Comparison of ENCODE assay signal across 7 mouse cellular contexts in the genomic region with DNA sequence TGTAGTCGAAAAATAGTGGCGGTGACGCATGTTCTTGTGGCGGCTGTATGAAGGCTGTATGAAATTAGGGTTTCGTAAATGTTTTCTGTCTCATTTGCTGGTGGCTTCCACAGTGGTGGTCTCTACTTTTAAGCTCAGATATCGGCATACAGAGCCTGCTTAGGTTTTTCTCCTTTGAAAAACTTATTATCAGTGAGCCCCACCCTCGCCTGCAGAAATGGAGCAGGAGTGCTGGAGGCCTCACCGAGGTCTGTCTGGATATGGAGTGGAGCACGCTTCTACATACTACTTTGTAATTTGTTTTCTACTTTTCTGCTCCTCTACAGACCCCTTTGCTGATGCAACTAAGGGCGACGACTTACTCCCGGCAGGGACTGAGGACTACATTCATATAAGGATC. TPM values are rescaled to one million over a fixed set of nuclear protein-coding genes. Genes with fewer than 3 reads are reported as not detected.
DNase-seq lines count a peak whose midpoint lies in the region; ATAC-seq lines count a peak whose summit lies in the region.

No protein-coding gene starts in this region.

- H3K9ac ChIP-seq in lung, embryonic 16.5 days (ENCODE audit: low read length) = peak overlapping the region; percentile 99
- peak overlapping the region; percentile 100 for H3K9ac ChIP-seq in forebrain, embryonic 13.5 days
- peak overlapping the region; percentile 99 for H3K9ac ChIP-seq in liver, embryonic 11.5 days (ENCODE audit: low read depth, low read length)
- H3K9ac ChIP-seq in stomach, embryonic 16.5 days (ENCODE audit: low read length) = peak overlapping the region; percentile 99

- WGBS in lung, embryonic 16.5 days = 60% methylated on average over 12 of the region's 12 CpGs
- WGBS in forebrain, embryonic 13.5 days = 67% methylated on average over 12 of the region's 12 CpGs
- WGBS in liver, embryonic 11.5 days = 73% methylated on average over 12 of the region's 12 CpGs
- WGBS in stomach, embryonic 16.5 days = 57% methylated on average over 12 of the region's 12 CpGs

- no peak for DNase-seq in lung, postnatal 25 days (ENCODE audit: low spot score)
- DNase-seq in liver, embryonic 11.5 days (ENCODE audit: low spot score) = no peak
- no peak for DNase-seq in urinary bladder, postnatal 25 days (ENCODE audit: low spot score)
- no peak for DNase-seq in left cerebral cortex, adult 11 months (ENCODE audit: low spot score)

- peak overlapping the region; percentile 79 for H3K4me2 ChIP-seq in lung, embryonic 16.5 days (ENCODE audit: low read depth, low read length)
- peak overlapping the region; percentile 93 for H3K4me2 ChIP-seq in forebrain, embryonic 13.5 days
- peak overlapping the region; percentile 95 for H3K4me2 ChIP-seq in liver, embryonic 11.5 days
- peak overlapping the region; percentile 84 for H3K4me2 ChIP-seq in stomach, embryonic 16.5 days (ENCODE audit: low read depth, low read length)

- no peak for ATAC-seq in lung, embryonic 16.5 days (ENCODE audit: low read depth)
- no peak for ATAC-seq in forebrain, embryonic 13.5 days
- peak; percentile 35; the same call in 1 of the 2 replicates for ATAC-seq in liver, embryonic 11.5 days (replicated peaks; ENCODE audit: low FRiP score)
- ATAC-seq in stomach, embryonic 16.5 days (ENCODE audit: insufficient read depth, low FRiP score) = no peak

- peaks cover 9% of the 10 kb centered on the region for H3K4me1 ChIP-seq in lung, embryonic 16.5 days (replicated peaks; ENCODE audit: control insufficient read depth, insufficient read depth, low read length)
- peaks cover 28% of the 10 kb centered on the region for H3K4me1 ChIP-seq in forebrain, embryonic 13.5 days
- peaks cover 9% of the 10 kb centered on the region; the same call in 1 of the 2 replicates for H3K4me1 ChIP-seq in liver, embryonic 11.5 days (replicated peaks; ENCODE audit: control insufficient read depth, insufficient read depth, low read length)
- peaks cover 9% of the 10 kb centered on the region for H3K4me1 ChIP-seq in stomach, embryonic 16.5 days (ENCODE audit: control insufficient read depth, insufficient read depth, low read length)

- H3K36me3 ChIP-seq in lung, embryonic 16.5 days (ENCODE audit: control insufficient read depth, insufficient read depth, low read length) = peaks cover 11% of the 10 kb centered on the region; the same call in 1 of the 2 replicates
- H3K36me3 ChIP-seq in forebrain, embryonic 13.5 days (ENCODE audit: poor library complexity, severe bottlenecking) = peaks cover 35% of the 10 kb centered on the region
- peaks cover 22% of the 10 kb centered on the region for H3K36me3 ChIP-seq in liver, embryonic 11.5 days (ENCODE audit: control insufficient read depth, insufficient read depth, low read length)
- H3K36me3 ChIP-seq in stomach, embryonic 16.5 days (ENCODE audit: control insufficient read depth, insufficient read depth, low read length) = peaks cover 17% of the 10 kb centered on the region

- H3K27ac ChIP-seq in lung, embryonic 16.5 days (ENCODE audit: low read length) = no peak overlapping the region
- H3K27ac ChIP-seq in forebrain, embryonic 13.5 days = peak overlapping the region; percentile 37; the same call in 1 of the 2 replicates
- H3K27ac ChIP-seq in liver, embryonic 11.5 days (ENCODE audit: low read depth, low read length) = peak overlapping the region; percentile 97
- peak overlapping the region; percentile 51; the same call in 1 of the 2 replicates for H3K27ac ChIP-seq in stomach, embryonic 16.5 days (ENCODE audit: low read length)

- no peaks in the 10 kb centered on the region for H3K27me3 ChIP-seq in lung, embryonic 16.5 days (ENCODE audit: control insufficient read depth, insufficient read depth, low read depth, low read length)
- no peaks in the 10 kb centered on the region for H3K27me3 ChIP-seq in forebrain, embryonic 13.5 days
- H3K27me3 ChIP-seq in liver, embryonic 11.5 days (replicated peaks; ENCODE audit: control insufficient read depth, insufficient read depth, low read length) = no peaks in the 10 kb centered on the region
- H3K27me3 ChIP-seq in stomach, embryonic 16.5 days (ENCODE audit: control insufficient read depth, insufficient read depth, low read length) = no peaks in the 10 kb centered on the region

- H3K9me3 ChIP-seq in lung, embryonic 16.5 days (ENCODE audit: control insufficient read depth, low read length) = no peaks in the 10 kb centered on the region
- H3K9me3 ChIP-seq in forebrain, embryonic 13.5 days (replicated peaks) = no peaks in the 10 kb centered on the region
- no peaks in the 10 kb centered on the region for H3K9me3 ChIP-seq in liver, embryonic 11.5 days (ENCODE audit: control insufficient read depth, low read length)
- H3K9me3 ChIP-seq in stomach, embryonic 16.5 days (replicated peaks; ENCODE audit: control insufficient read depth, low read length) = no peaks in the 10 kb centered on the region

- peak overlapping the region; percentile 94 for H3K4me3 ChIP-seq in lung, embryonic 16.5 days (ENCODE audit: low read length)
- H3K4me3 ChIP-seq in forebrain, embryonic 13.5 days = peak overlapping the region; percentile 96
- H3K4me3 ChIP-seq in liver, embryonic 11.5 days (ENCODE audit: low read depth, low read length) = peak overlapping the region; percentile 99
- H3K4me3 ChIP-seq in stomach, embryonic 16.5 days (replicated peaks; ENCODE audit: low read length) = peak overlapping the region; percentile 100

RNA-seq across cellular contexts. Expression of a gene that starts 1.7 kb away (rescaled TPM):
- polyA plus RNA-seq in lung, embryonic 16.5 days (2015; fragmentation: Nextera tagmentation; extraction: Ambion mirVana) = 155 and 173 TPM in 2 replicates
- polyA plus RNA-seq in forebrain, embryonic 13.5 days (2015; fragmentation: Nextera tagmentation; extraction: Ambion mirVana) = 434 and 500 TPM in 2 replicates
- polyA plus RNA-seq in liver, embryonic 11.5 days (2014; fragmentation: Nextera tagmentation; extraction: Ambion mirVana) = 166 and 171 TPM in 2 replicates
- polyA plus RNA-seq in stomach, embryonic 16.5 days (2015; fragmentation: Nextera tagmentation; extraction: Ambion mirVana) = 129 and 138 TPM in 2 replicates

RNA-seq across cellular contexts. Expression of a gene that starts 45.8 kb away (rescaled TPM):
- 9.3 and 10.8 TPM in 2 replicates for polyA plus RNA-seq in lung, embryonic 16.5 days (2015; fragmentation: Nextera tagmentation; extraction: Ambion mirVana)
- 0.30 and 0.49 TPM in 2 replicates for polyA plus RNA-seq in forebrain, embryonic 13.5 days (2015; fragmentation: Nextera tagmentation; extraction: Ambion mirVana)
- 0.12 and 0.22 TPM in 2 replicates for polyA plus RNA-seq in liver, embryonic 11.5 days (2014; fragmentation: Nextera tagmentation; extraction: Ambion mirVana)
- polyA plus RNA-seq in stomach, embryonic 16.5 days (2015; fragmentation: Nextera tagmentation; extraction: Ambion mirVana) = 5.4 and 5.6 TPM in 2 replicates
